Mouse (Mus musculus) limb, embryonic 14.5 days (tissue): ENCODE measurements around the gene Sgcd. TPM values are rescaled to one million over a fixed set of nuclear protein-coding genes. Genes with fewer than 3 reads are reported as not detected.

Experiments used
- ATAC-seq: fragments of 200-750 bp; cut with Nextera tagmentation; 2 replicates; pipeline ENCODE4 v1.8.0; 2017; ENCODE audit warnings: low read depth, moderate number of reproducible peaks, moderate TSS enrichment; ENCODE audit not compliant: low FRiP score
- DNase-seq: peaks from one replicate; pipeline ENCODE4 v3.0.0-alpha.2; 2015; ENCODE audit warnings: low spot score
- H3K27ac ChIP-seq: fragments of 300-500 bp; sonication (generic); replicated peaks from 2 replicates; pipeline ENCODE4 v1.5.1; 2014; ENCODE audit warnings: low read depth, mild to moderate bottlenecking, low read length, moderate library complexity, mixed read lengths
- H3K27me3 ChIP-seq: fragments of 300-500 bp; sonication (generic); 2 replicates; pipeline ENCODE4 v1.6.1; 2014; ENCODE audit warnings: low read length, mixed read lengths; ENCODE audit not compliant: control insufficient read depth, insufficient read depth
- H3K36me3 ChIP-seq: fragments of 300-500 bp; sonication (generic); 2 replicates; pipeline ENCODE4 v1.6.1; 2014; ENCODE audit warnings: mild to moderate bottlenecking, low read length, moderate library complexity, mixed read lengths; ENCODE audit not compliant: control insufficient read depth, insufficient read depth
- H3K4me1 ChIP-seq: fragments of 300-500 bp; sonication (generic); 2 replicates; pipeline ENCODE4 v1.6.1; 2014; ENCODE audit warnings: antibody characterized with exemption, low read length, mixed read lengths; ENCODE audit not compliant: control insufficient read depth, insufficient read depth
- H3K4me2 ChIP-seq: fragments of 300-500 bp; sonication (generic); replicated peaks from 2 replicates; pipeline ENCODE4 v1.6.1; 2014; ENCODE audit warnings: low read depth, mild to moderate bottlenecking, low read length, moderate library complexity; ENCODE audit not compliant: severe bottlenecking
- H3K4me3 ChIP-seq: fragments of 300-500 bp; sonication (generic); replicated peaks from 2 replicates; pipeline ENCODE4 v1.5.1; 2014; ENCODE audit warnings: low read length
- H3K9ac ChIP-seq: fragments of 300-500 bp; sonication (generic); 2 replicates; pipeline ENCODE4 v1.6.1; 2014; ENCODE audit warnings: mild to moderate bottlenecking, low read depth, low read length, moderate library complexity; ENCODE audit not compliant: severe bottlenecking
- H3K9me3 ChIP-seq: fragments of 300-500 bp; sonication (generic); 2 replicates; pipeline ENCODE4 v1.6.1; 2016; ENCODE audit warnings: low read length; ENCODE audit not compliant: control insufficient read depth
- POLR2A ChIP-seq: fragments of 200-500 bp; IDR thresholded peaks from 2 replicates; pipeline ENCODE4 v1.8.0; 2012; ENCODE audit warnings: inconsistent platforms, mild to moderate bottlenecking, moderate library complexity, borderline replicate concordance; ENCODE audit not compliant: insufficient read depth, insufficient read length; ENCODE audit errors: extremely low read depth
- WGBS: fragments of 180-500 bp; shearing (Covaris S2); extraction: QIAGEN DNeasy Blood & Tissue Kit; methylation state at CpG from one replicate; pipeline ENCODE4 v1.1.7; 2014; 5-methylcytosine and 5-hydroxymethylcytosine counted together
- polyA plus RNA-seq, 2 experiments: library from polyadenylated mRNA; depleted of rRNA in 1 of 2; stranded (reverse) in 1 of 2; unstranded in 1 of 2; fragments of >200 nt; fragmentation: Nextera tagmentation in 1 of 2; extraction: Ambion mirVana in 1 of 2; gene quantifications; 2 replicates each; pipeline versions ENCODE4 v1.2.1 to v1.2.3; 2012 to 2014

The Sgcd gene
- polyA plus RNA-seq, 2 experiments = 9.4 to 14.3 TPM

GRCm38 (mm10) chr11:47294741-47295140, 694.0 kb downstream of the Sgcd start:
- no peak overlapping the region for H3K4me3 ChIP-seq
- no peaks in the 10 kb centered on the region for H3K27me3 ChIP-seq
- 88% methylated on average over 1 of the region's 1 CpGs for WGBS
- no peaks in the 10 kb centered on the region for H3K36me3 ChIP-seq
- DNase-seq (no peak), ATAC-seq (no peak)
- TF ChIP-seq POLR2A = no peak
- no peaks in the 10 kb centered on the region for H3K4me1 ChIP-seq
- H3K4me2 ChIP-seq = no peak overlapping the region
- no peak overlapping the region for H3K27ac ChIP-seq
- H3K9ac ChIP-seq = no peak overlapping the region
- H3K9me3 ChIP-seq = no peaks in the 10 kb centered on the region

GRCm38 (mm10) chr11:47276586-47276985, 712.2 kb downstream of the Sgcd start:
- H3K27ac ChIP-seq = no peak overlapping the region
- no peak for DNase-seq
- no peaks in the 10 kb centered on the region for H3K27me3 ChIP-seq
- no peak for TF ChIP-seq POLR2A
- no peak overlapping the region for H3K4me3 ChIP-seq
- H3K4me1 ChIP-seq = no peaks in the 10 kb centered on the region
- no peak overlapping the region for H3K9ac ChIP-seq
- 62% methylated on average over 4 of the region's 4 CpGs for WGBS
- no peak for ATAC-seq
- H3K36me3 ChIP-seq = no peaks in the 10 kb centered on the region
- H3K9me3 ChIP-seq = no peaks in the 10 kb centered on the region
- H3K4me2 ChIP-seq = no peak overlapping the region

GRCm38 (mm10) chr11:47268556-47268955, 720.2 kb downstream of the Sgcd start:
- DNase-seq (no peak), ATAC-seq (no peak)
- Histone ChIP-seq H3K9ac (no peak overlapping the region), H3K4me3 (no peak overlapping the region), H3K27me3 (no peaks in the 10 kb centered on the region), H3K4me1 (no peaks in the 10 kb centered on the region), H3K4me2 (no peak overlapping the region), H3K9me3 (no peaks in the 10 kb centered on the region), H3K27ac (no peak overlapping the region), H3K36me3 (no peaks in the 10 kb centered on the region)
- WGBS = 74% methylated on average over 4 of the region's 4 CpGs
- no peak for TF ChIP-seq POLR2A

GRCm38 (mm10) chr11:47264267-47264984, 724.3 kb downstream of the Sgcd start:
- Histone ChIP-seq H3K4me3 (no peak overlapping the region), H3K27ac (no peak overlapping the region), H3K9me3 (no peaks in the 10 kb centered on the region), H3K4me2 (no peak overlapping the region), H3K27me3 (no peaks in the 10 kb centered on the region), H3K4me1 (no peaks in the 10 kb centered on the region), H3K9ac (no peak overlapping the region), H3K36me3 (no peaks in the 10 kb centered on the region)
- DNase-seq = no peak
- TF ChIP-seq POLR2A = no peak
- 79% methylated on average over 9 of the region's 9 CpGs for WGBS
- ATAC-seq = no peak

- no peaks in the 10 kb centered on the region for H3K9me3 ChIP-seq
- H3K36me3 ChIP-seq = no peaks in the 10 kb centered on the region
- H3K9ac ChIP-seq = no peak overlapping the region
- H3K4me2 ChIP-seq = no peak overlapping the region
- no peak overlapping the region for H3K4me3 ChIP-seq
- 71% methylated on average over 7 of the region's 7 CpGs for WGBS
- H3K27ac ChIP-seq = no peak overlapping the region
- no peak for DNase-seq
- no peaks in the 10 kb centered on the region for H3K4me1 ChIP-seq
- TF ChIP-seq POLR2A = no peak
- H3K27me3 ChIP-seq = no peaks in the 10 kb centered on the region
- no peak for ATAC-seq
Observed at GRCm38 (mm10) chr11:47250301-47250700, 738.5 kb downstream of the Sgcd start.
